10 mouse cellular contexts compared by ENCODE assay signal in the genomic region with DNA sequence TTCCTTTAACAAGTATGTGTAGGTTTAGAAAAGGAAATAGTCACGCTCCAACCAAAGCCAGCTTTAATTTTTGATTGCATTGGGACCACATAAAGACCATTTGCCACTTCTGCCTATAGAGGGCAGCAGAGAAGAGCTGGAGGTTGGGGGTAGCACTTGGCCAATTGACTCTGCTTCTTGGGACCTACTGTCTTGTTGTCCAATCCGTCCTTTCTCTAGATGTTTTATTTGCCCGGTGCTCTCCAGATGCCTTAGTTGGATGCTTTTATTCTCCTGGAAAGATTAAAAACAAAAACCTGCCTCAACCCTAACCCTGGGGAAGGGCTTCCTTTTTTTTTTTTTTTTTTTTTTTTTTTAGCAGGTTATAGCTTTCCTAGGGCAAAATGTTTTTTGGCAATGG. TPM values are rescaled to one million over a fixed set of nuclear protein-coding genes. Genes with fewer than 3 reads are reported as not detected.
DNase-seq lines count a peak whose midpoint lies in the region; ATAC-seq and TF ChIP-seq lines count a peak whose summit lies in the region.
"Had no signal": no experiment of that assay in that cellular context is flagged by ENCODE, and none has a peak within 500 bp of the region (broad histone marks: within the 10 kb centered on the region; RNA-seq: fewer than 3 reads in every experiment).

No protein-coding gene starts in this region.

- H3K36me3 ChIP-seq in forebrain, embryonic 11.5 days (ENCODE audit: control insufficient read depth, insufficient read depth, low read length): no peaks in the 10 kb centered on the region
- no peaks in the 10 kb centered on the region for H3K36me3 ChIP-seq in midbrain, embryonic 14.5 days (ENCODE audit: control insufficient read depth, insufficient read depth, low read length)
- H3K36me3 ChIP-seq: heart, embryonic 15.5 days had no signal

- no peak for TF ChIP-seq POLR2A in cerebellum, adult 2 months (IDR thresholded peaks at IDR 0.05; ENCODE audit: borderline replicate concordance, insufficient read depth, low read length)
- TF ChIP-seq POLR2A in cortical plate, adult 2 months (IDR thresholded peaks at IDR 0.05; ENCODE audit: extremely low read depth, insufficient read depth, low read length): no peak

- peak in 1 of 2 experiments; percentile 21 for DNase-seq in cerebellum, adult 2 months
- no peak for DNase-seq in cerebellum, adult 11-12 months
- DNase-seq in left cerebral cortex, adult 2 months (ENCODE audit: extremely low spot score in 1 of 2, low spot score in 2 of 2): no peak
- DNase-seq in left cerebral cortex, postnatal 25 days (ENCODE audit: low spot score in 2 of 2): no peak
- DNase-seq in natural killer cell, adult 2 months (ENCODE audit: low spot score in 2 of 2): peak; percentile 55 to 72
- no peak for DNase-seq in forebrain, embryonic 11.5 days (ENCODE audit: low spot score)
- DNase-seq in midbrain, embryonic 14.5 days: no peak

- no peak for ATAC-seq in forebrain, embryonic 11.5 days (replicated peaks; ENCODE audit: low FRiP score)
- ATAC-seq in midbrain, embryonic 14.5 days (ENCODE audit: low FRiP score, low TSS enrichment): no peak

- no peak overlapping the region for H3K4me3 ChIP-seq in cerebellum, adult 2 months (replicated peaks; ENCODE audit: insufficient read depth, low read depth, low read length)
- H3K4me3 ChIP-seq in left cerebral cortex, adult 2 months: no peak overlapping the region
- H3K4me3 ChIP-seq in cortical plate, adult 2 months (ENCODE audit: insufficient read depth, low read length): no peak overlapping the region
- no peak overlapping the region for H3K4me3 ChIP-seq in forebrain, embryonic 11.5 days (ENCODE audit: low read depth, low read length)
- H3K4me3 ChIP-seq in midbrain, embryonic 14.5 days (replicated peaks; ENCODE audit: low read depth, low read length): no peak overlapping the region
- H3K4me3 ChIP-seq: heart, embryonic 15.5 days; megakaryocyte, embryonic 14.5 days had no signal

- H3K4me2 ChIP-seq in forebrain, embryonic 11.5 days (ENCODE audit: low read depth, low read length, severe bottlenecking): no peak overlapping the region
- H3K4me2 ChIP-seq in midbrain, embryonic 14.5 days (ENCODE audit: low read length): no peak overlapping the region
- H3K4me2 ChIP-seq: heart, embryonic 15.5 days had no signal

- intact Hi-C loops in left cerebral cortex, adult 2 months (cut with DNase I): no loop called here
- intact Hi-C loops in left cerebral cortex, postnatal 25 days (cut with DNase I): no loop called here

- no peaks in the 10 kb centered on the region for H3K9me3 ChIP-seq in forebrain, embryonic 11.5 days (ENCODE audit: control insufficient read depth, low read length)
- 0 out of 2 replicates have a peak, but pooled peaks cover 5% of the 10 kb centered on the region for H3K9me3 ChIP-seq in midbrain, embryonic 14.5 days (ENCODE audit: control insufficient read depth, low read length)
- H3K9me3 ChIP-seq: heart, embryonic 15.5 days had no signal

- no peaks in the 10 kb centered on the region for H3K27me3 ChIP-seq in cerebellum, adult 2 months (ENCODE audit: control insufficient read depth, insufficient read depth, low read length)
- H3K27me3 ChIP-seq in forebrain, embryonic 11.5 days (ENCODE audit: control insufficient read depth, insufficient read depth, low read length): no peaks in the 10 kb centered on the region
- no peaks in the 10 kb centered on the region for H3K27me3 ChIP-seq in midbrain, embryonic 14.5 days (ENCODE audit: control insufficient read depth, insufficient read depth, low read length)
- H3K27me3 ChIP-seq: heart, embryonic 15.5 days had no signal

- peak; percentile 52; the same call in 1 of the 2 replicates for TF ChIP-seq CTCF in cerebellum, adult 2 months (IDR thresholded peaks at IDR 0.05; ENCODE audit: borderline replicate concordance, insufficient read depth, low read depth, low read length)
- peak; percentile 63 for TF ChIP-seq CTCF in left cerebral cortex, adult 2 months (IDR thresholded peaks at IDR 0.05)
- TF ChIP-seq CTCF in cortical plate, adult 2 months (IDR thresholded peaks at IDR 0.05; ENCODE audit: extremely low read depth, insufficient read depth, low read length): peak; percentile 55

- no peak overlapping the region for H3K27ac ChIP-seq in cerebellum, adult 2 months (ENCODE audit: insufficient read depth, low read length)
- no peak overlapping the region for H3K27ac ChIP-seq in left cerebral cortex, adult 2 months
- H3K27ac ChIP-seq in cortical plate, adult 2 months (ENCODE audit: insufficient read depth, low read length): no peak overlapping the region
- H3K27ac ChIP-seq in forebrain, embryonic 11.5 days (ENCODE audit: low read depth, low read length): no peak overlapping the region
- no peak overlapping the region for H3K27ac ChIP-seq in midbrain, embryonic 14.5 days (replicated peaks; ENCODE audit: low read depth, low read length)
- H3K27ac ChIP-seq: heart, embryonic 15.5 days had no signal

- no peak overlapping the region for H3K9ac ChIP-seq in forebrain, embryonic 11.5 days (ENCODE audit: low read length)
- H3K9ac ChIP-seq in midbrain, embryonic 14.5 days (replicated peaks; ENCODE audit: low read length): no peak overlapping the region
- H3K9ac ChIP-seq: heart, embryonic 15.5 days had no signal

- no peaks in the 10 kb centered on the region for H3K4me1 ChIP-seq in cerebellum, adult 2 months (ENCODE audit: control insufficient read depth, insufficient read depth, low read length)
- H3K4me1 ChIP-seq in cortical plate, adult 2 months (ENCODE audit: control insufficient read depth, insufficient read depth, low read length): no peaks in the 10 kb centered on the region
- H3K4me1 ChIP-seq in forebrain, embryonic 11.5 days (replicated peaks; ENCODE audit: control insufficient read depth, insufficient read depth, low read length): no peaks in the 10 kb centered on the region
- H3K4me1 ChIP-seq in midbrain, embryonic 14.5 days (ENCODE audit: control insufficient read depth, insufficient read depth, low read length): no peaks in the 10 kb centered on the region
- H3K4me1 ChIP-seq: heart, embryonic 15.5 days; megakaryocyte, embryonic 14.5 days had no signal

- WGBS in cerebellum, adult 2 months: 61% methylated on average over 3 of the region's 3 CpGs
- WGBS in forebrain, embryonic 11.5 days: 80% methylated on average over 3 of the region's 3 CpGs
- WGBS in midbrain, embryonic 14.5 days: 79% methylated on average over 3 of the region's 3 CpGs

RNA-seq across cellular contexts. Expression of a gene that starts 11.7 kb away (rescaled TPM):
- 27.4 and 27.8 TPM in 2 replicates for polyA plus RNA-seq in cerebellum, adult 2 months (2012; rRNA removed)
- 10 to 100 TPM; 56.7 to 69.5 TPM for total RNA-seq in left cerebral cortex, adult 2 months (2021)
- total RNA-seq in left cerebral cortex, postnatal 25 days (2021): 10 to 100 TPM; 58.8 to 67.8 TPM
- polyA plus RNA-seq in cortical plate, adult 2 months (2012; rRNA removed): 29.4 and 29.6 TPM in 2 replicates
- 16.4 and 17.0 TPM in 2 replicates for polyA plus RNA-seq in forebrain, embryonic 11.5 days (2014; fragmentation: Nextera tagmentation; extraction: Ambion mirVana)
- 26.2 and 28.0 TPM in 2 replicates for polyA plus RNA-seq in midbrain, embryonic 14.5 days (2014; fragmentation: Nextera tagmentation; extraction: Ambion mirVana)

RNA-seq across cellular contexts. Expression of a gene that starts 43.6 kb away (rescaled TPM):
- 17.2 and 18.6 TPM in 2 replicates for polyA plus RNA-seq in cerebellum, adult 2 months (2012; rRNA removed)
- 10 to 100 TPM; 10.0 to 11.5 TPM for total RNA-seq in left cerebral cortex, adult 2 months (2021)
- 10 to 100 TPM in 1 of 2 experiments, 1 to 10 TPM in 1; 8.6 to 11.5 TPM for total RNA-seq in left cerebral cortex, postnatal 25 days (2021)
- 10.4 and 10.6 TPM in 2 replicates for polyA plus RNA-seq in cortical plate, adult 2 months (2012; rRNA removed)
- polyA plus RNA-seq in forebrain, embryonic 11.5 days (2014; fragmentation: Nextera tagmentation; extraction: Ambion mirVana): 7.3 and 8.3 TPM in 2 replicates
- 8.5 and 9.6 TPM in 2 replicates for polyA plus RNA-seq in midbrain, embryonic 14.5 days (2014; fragmentation: Nextera tagmentation; extraction: Ambion mirVana)

RNA-seq across cellular contexts. Expression of a gene that starts 56.9 kb away (rescaled TPM):
- 3.7 and 4.6 TPM in 2 replicates for polyA plus RNA-seq in cerebellum, adult 2 months (2012; rRNA removed)
- 1 to 10 TPM; 5.2 to 5.8 TPM for total RNA-seq in left cerebral cortex, adult 2 months (2021)
- 1 to 10 TPM; 6.2 to 6.6 TPM for total RNA-seq in left cerebral cortex, postnatal 25 days (2021)
- polyA plus RNA-seq in cortical plate, adult 2 months (2012; rRNA removed): 10.2 and 12.0 TPM in 2 replicates
- 0.28 and 0.52 TPM in 2 replicates for polyA plus RNA-seq in forebrain, embryonic 11.5 days (2014; fragmentation: Nextera tagmentation; extraction: Ambion mirVana)
- 1.00 and 4.2 TPM in 2 replicates for polyA plus RNA-seq in midbrain, embryonic 14.5 days (2014; fragmentation: Nextera tagmentation; extraction: Ambion mirVana)

Comparison
In these comparisons a context has a peak if more than half of its experiments do, and no peak if none do; other contexts are left out.
1. DNase-seq: peak in natural killer cell, adult 2 months (2 of 2); none in cerebellum, adult 11-12 months (single experiment), left cerebral cortex, adult 2 months (0 of 2), left cerebral cortex, postnatal 25 days (0 of 2), forebrain, embryonic 11.5 days (single experiment) and midbrain, embryonic 14.5 days (single experiment).
2. Peak in every context shown above with its lines, with median percentiles within 50 percentile points of each other: CTCF ChIP-seq.